Mouse (Mus musculus) lung, postnatal 0 days (tissue): ENCODE measurements around the gene Hoxd8. TPM values are rescaled to one million over a fixed set of nuclear protein-coding genes. Genes with fewer than 3 reads are reported as not detected.

ENCODE experiments used
- ATAC-seq: fragments of 200-750 bp; cut with Nextera tagmentation; 2 replicates; pipeline ENCODE4 v1.8.0; 2017; ENCODE audit warnings: moderate library complexity
- DNase-seq: peaks from one replicate; pipeline ENCODE4 v3.0.0-alpha.2; 2016; ENCODE audit warnings: low spot score
- H3K27ac ChIP-seq: fragments of 300-500 bp; sonication (generic); 2 replicates; pipeline ENCODE4 v1.5.1; 2014; ENCODE audit warnings: antibody characterized with exemption, mild to moderate bottlenecking, low read length, mixed read lengths
- H3K27me3 ChIP-seq: fragments of 300-500 bp; sonication (generic); replicated peaks from 2 replicates; pipeline ENCODE4 v1.6.1; 2014; ENCODE audit warnings: low read length, mixed read lengths; ENCODE audit not compliant: insufficient read depth
- H3K36me3 ChIP-seq: fragments of 300-500 bp; sonication (generic); 2 replicates; pipeline ENCODE4 v1.6.1; 2014; ENCODE audit warnings: low read length, mixed read lengths; ENCODE audit not compliant: insufficient read depth
- H3K4me1 ChIP-seq: fragments of 300-500 bp; sonication (generic); 2 replicates; pipeline ENCODE4 v1.6.1; 2014; ENCODE audit warnings: antibody characterized with exemption, low read depth, low read length, mixed read lengths; ENCODE audit not compliant: insufficient read depth
- H3K4me2 ChIP-seq: fragments of 300-500 bp; sonication (generic); replicated peaks from 2 replicates; pipeline ENCODE4 v1.6.1; 2014; ENCODE audit warnings: low read depth, mild to moderate bottlenecking, low read length, moderate library complexity, mixed read lengths
- H3K4me3 ChIP-seq: fragments of 300-500 bp; sonication (generic); 2 replicates; pipeline ENCODE4 v1.5.1; 2014; ENCODE audit warnings: low read depth, low read length
- H3K9ac ChIP-seq: fragments of 300-500 bp; sonication (generic); replicated peaks from 2 replicates; pipeline ENCODE4 v1.6.1; 2014; ENCODE audit warnings: low read depth, mild to moderate bottlenecking
- H3K9me3 ChIP-seq: fragments of 300-500 bp; sonication (generic); 2 replicates; pipeline ENCODE4 v1.6.1; 2016; ENCODE audit warnings: low read length, mixed read lengths
- CTCF ChIP-seq: IDR thresholded peaks from 2 replicates; pipeline ENCODE4 v1.5.1; 2016; ENCODE audit warnings: antibody characterized with exemption, mild to moderate bottlenecking
- EP300 ChIP-seq: IDR thresholded peaks from 2 replicates; pipeline ENCODE4 v1.6.1; 2016; ENCODE audit warnings: antibody characterized with exemption, mild to moderate bottlenecking, control low read depth
- WGBS: fragments of 180-500 bp; shearing (Covaris S2); extraction: QIAGEN DNeasy Blood & Tissue Kit; methylation state at CpG from one replicate; pipeline ENCODE4 v1.1.7; 2014; 5-methylcytosine and 5-hydroxymethylcytosine counted together
- polyA plus RNA-seq: library from polyadenylated mRNA; unstranded; fragments of >200 nt; fragmentation: Nextera tagmentation; extraction: Ambion mirVana; gene quantifications from 2 replicates; pipeline ENCODE4 v1.2.1, GENCODE M21; 2015

Hoxd8 gene
- polyA plus RNA-seq, 1 experiment from 2014 or later, result 0.44 TPM

DNA sequence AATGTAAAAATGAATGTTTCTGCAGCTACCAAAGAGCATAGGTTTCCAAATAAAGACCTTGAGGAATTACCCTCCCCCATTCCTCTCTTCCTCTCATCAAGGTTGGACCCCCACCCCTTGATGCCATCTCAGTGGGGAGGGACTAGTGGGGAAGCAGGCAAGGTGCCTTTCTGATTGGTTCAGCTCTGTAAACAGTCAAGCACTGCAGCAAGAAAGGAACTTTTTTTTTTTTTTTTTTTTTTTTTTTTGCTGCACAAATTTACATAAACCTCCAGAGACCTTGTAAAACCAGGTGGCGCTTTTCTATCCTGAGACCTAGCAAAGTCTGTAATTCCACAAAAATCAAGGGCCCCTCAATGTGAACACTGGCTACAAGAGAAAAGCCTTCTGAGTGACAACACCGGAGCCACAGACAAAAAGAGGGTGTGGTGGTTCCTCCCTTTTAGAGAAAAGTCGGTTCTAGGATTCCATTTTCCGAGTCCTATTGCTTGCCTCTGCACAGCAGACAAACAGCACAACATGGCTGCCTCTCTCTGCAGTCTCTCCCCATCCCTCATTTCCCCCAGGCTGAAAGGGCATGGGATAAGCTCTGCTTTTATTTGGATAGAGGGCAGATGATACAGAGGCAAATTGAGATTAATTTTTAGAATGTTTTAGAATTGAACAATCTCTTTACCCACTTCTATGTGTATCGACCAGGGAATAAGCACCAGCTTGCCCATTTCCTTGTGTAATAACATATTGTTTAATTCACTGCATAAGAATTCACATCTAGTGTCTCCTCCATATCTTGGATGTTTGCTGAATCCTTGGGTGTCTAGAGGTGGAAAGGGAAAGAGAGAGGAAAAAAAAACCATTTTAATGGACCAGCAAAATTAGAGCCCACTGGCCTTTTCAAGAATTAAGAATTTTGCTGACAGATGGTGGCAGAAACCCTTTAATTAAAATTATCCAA, 5.3 kb downstream of the Hoxd8 start:
- no peaks in the 10 kb centered on the region for H3K36me3 ChIP-seq
- H3K9me3 ChIP-seq, result no peaks in the 10 kb centered on the region
- peaks cover 9% of the 10 kb centered on the region; the same call in 1 of the 2 replicates for H3K4me1 ChIP-seq
- TF ChIP-seq CTCF (no peak), EP300 (no peak)
- H3K9ac ChIP-seq, result no peak overlapping the region
- ATAC-seq (no peak), DNase-seq (no peak)
- WGBS, result 6% methylated on average over 5 of the region's 5 CpGs
- H3K27me3 ChIP-seq, result peaks cover 94% of the 10 kb centered on the region
- H3K4me3 ChIP-seq, result no peak overlapping the region
- no peak overlapping the region for H3K4me2 ChIP-seq
- H3K27ac ChIP-seq, result no peak overlapping the region

DNA sequence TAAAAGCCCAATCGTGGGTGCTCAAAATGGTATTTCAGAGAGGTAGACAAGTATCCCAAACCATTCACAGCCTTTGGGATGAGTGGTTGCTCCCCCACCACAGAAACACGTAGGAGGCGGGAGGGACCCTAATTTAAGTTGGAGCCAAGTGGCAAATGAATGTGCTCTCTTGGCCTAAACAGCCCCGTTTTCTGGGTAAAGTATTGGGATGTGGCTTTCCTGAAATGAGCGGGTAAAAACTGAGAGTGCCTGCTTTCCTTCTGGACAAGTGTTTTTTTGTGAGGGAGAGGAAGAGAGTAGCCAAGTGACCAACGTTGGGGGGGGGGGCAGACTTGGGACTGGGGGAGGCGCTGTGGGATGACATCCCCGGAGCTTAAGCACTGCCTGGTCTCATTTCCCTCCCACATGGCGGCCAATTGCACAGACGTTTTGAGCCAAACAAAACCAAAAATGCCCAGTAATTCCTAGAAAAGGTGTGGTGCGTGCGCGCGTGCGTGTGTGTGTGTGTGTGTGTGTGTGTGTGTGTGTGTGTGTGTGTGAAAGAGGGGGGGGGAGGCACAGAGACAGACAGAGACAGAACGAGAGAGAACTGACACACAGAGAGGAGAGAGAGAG, 6.6 kb downstream of the Hoxd8 start:
- WGBS, result 2% methylated on average over 16 of the region's 16 CpGs
- Histone ChIP-seq H3K4me3 (no peak overlapping the region), H3K4me2 (no peak overlapping the region), H3K27ac (no peak overlapping the region), H3K36me3 (no peaks in the 10 kb centered on the region), H3K27me3 (peaks cover 94% of the 10 kb centered on the region), H3K4me1 (0 out of 2 replicates have a peak, but pooled peaks cover 6% of the 10 kb centered on the region), H3K9ac (no peak overlapping the region), H3K9me3 (no peaks in the 10 kb centered on the region)
- ATAC-seq (no peak), DNase-seq (no peak)
- TF ChIP-seq CTCF (no peak), EP300 (no peak)

DNA sequence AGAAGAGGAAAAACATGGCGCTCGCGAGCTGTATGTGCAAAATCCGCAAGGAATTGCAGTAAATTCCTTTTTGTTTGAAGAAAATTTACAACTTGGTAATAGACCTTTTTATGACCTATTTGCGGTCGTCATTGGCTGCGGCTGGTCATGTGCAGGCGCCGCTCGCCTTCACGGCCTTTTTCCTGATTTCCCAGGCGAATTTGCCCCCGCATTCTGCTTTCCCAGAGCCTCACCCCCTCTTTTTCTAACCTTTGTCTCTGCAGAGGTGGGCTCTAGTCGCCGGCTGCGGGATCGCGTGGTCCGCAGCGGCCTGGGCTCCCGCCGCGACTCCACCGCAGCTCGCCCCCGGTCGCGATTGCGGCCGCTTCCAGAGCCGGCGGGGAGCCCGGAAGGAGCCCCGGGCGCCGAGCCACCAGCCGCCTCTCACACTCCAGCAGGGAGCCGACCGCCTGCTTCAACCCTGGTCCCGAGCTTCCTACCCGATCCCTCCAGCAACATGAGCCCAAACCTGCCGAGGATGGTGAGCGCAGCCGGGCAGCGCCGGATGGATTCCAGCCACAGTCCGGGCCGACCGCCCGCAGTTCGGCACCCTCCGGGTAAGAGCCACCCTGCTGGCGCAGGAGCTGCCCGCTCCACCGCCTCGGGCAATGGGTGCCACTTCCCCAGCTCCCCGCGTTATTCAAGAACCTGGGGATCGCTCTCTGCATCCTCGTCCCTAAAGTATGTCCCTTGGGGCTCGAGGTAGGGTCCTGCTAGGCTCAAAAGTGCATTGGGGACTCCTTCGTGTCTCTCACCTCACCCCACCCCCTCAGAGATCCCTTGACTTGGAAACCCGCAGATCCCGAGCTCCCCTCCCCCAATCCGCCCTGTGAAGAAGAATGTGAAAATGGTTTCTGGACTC, 7.6 kb downstream of the Hoxd8 start, which contains the start of the genes Hoxd3 and Hoxd4:
Gene Hoxd3 (plus strand): TSS at position 207 of the 901 bp plus-strand sequence.
Gene Hoxd4 (plus strand): TSS at position 209 of the 901 bp plus-strand sequence.
- peaks cover 89% of the 10 kb centered on the region for H3K27me3 ChIP-seq
- no peaks in the 10 kb centered on the region for H3K9me3 ChIP-seq
- no peak; the same call in 1 of the 2 replicates for ATAC-seq
- H3K4me2 ChIP-seq, result peak within 1 kb of the TSS; percentile 48
- no peak within 1 kb of the TSS for H3K27ac ChIP-seq
- DNase-seq, result no peak
- H3K9ac ChIP-seq, result no peak within 1 kb of the TSS
- TF ChIP-seq CTCF, result no peak
- TF ChIP-seq EP300, result no peak
- H3K36me3 ChIP-seq, result no peaks in the 10 kb centered on the region
- peak within 1 kb of the TSS; percentile 28 for H3K4me3 ChIP-seq
- WGBS, result 1% methylated on average over 61 of the region's 65 CpGs
- 0 out of 2 replicates have a peak, but pooled peaks cover 6% of the 10 kb centered on the region for H3K4me1 ChIP-seq

DNA sequence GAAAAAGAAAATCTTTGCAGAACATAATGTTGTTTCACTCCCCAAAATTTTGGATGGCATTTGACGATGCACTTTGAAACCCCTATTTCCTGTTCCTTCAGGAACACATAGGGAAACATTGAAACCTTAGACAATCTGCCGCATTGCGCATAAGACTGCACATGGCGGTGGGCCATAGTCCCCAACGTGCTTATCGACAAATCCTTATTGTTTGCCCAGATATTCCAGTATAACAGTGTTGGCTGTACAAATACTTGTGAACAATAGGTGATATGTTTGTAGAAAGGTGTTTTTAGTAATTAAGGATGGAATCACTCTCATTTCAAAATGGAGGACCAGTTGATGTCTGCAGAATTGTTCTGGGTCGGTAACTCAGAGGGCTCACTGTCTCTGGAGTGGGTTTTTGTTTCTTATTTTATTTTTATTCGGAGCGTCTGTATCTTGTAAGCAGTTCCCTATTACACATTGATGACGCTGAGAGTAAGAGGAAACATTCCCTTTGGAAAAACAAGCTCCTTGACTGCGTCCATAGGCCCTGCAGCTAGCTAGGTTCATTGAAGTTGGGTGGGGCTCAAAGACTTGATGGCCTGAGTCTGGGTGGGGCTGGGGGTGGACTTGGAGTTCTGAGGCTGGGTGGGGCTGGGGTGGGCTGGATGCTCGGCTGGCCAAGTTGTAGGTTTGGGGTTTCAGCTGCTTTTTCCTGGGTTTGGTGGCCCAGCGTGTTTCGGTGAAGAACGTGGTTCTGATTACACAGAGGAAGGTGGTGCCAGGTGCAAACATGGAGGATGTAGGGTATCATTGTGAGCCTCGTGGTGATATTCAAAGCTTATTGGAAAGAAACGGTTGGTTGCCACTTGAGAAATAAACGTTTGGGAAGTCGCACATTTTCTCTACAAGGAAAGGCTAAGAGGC, 9.1 kb downstream of the Hoxd8 start:
- no peak for ATAC-seq
- H3K27me3 ChIP-seq, result peaks cover 87% of the 10 kb centered on the region

DNA sequence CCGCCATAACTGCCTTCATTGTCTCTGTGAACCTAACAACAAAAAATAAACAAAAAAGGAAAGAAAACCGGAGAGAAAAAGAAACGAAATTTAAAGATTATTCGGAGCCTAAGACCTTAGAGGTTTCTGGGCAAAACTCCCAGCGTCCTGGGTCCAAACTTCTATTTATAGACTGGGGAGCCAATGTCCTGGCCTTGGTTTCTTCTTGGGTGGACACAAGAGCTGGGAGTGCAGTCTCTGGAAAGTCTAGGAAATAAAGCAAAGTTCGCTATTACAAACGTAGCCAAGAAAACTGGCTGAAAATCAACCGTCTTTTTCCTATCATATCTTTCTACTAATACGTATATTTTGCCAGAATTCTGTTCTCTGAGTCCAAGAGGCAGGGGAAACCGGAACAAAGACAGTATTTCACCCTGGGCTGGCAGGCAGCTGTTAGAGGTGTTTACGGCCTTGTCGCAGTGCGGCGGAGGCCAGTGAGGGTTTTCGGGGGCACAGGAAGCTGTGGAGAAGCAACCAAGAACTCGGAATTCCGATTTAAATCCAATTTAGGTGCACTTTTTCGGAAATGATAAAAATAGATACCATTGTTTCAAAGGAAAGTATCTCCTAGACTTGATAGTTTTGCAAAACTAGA, 9.9 kb downstream of the Hoxd8 start:
- no peak for DNase-seq
- no peak overlapping the region for H3K27ac ChIP-seq
- peaks cover 86% of the 10 kb centered on the region for H3K27me3 ChIP-seq
- no peaks in the 10 kb centered on the region for H3K9me3 ChIP-seq
- H3K4me1 ChIP-seq, result 0 out of 2 replicates have a peak, but pooled peaks cover 6% of the 10 kb centered on the region
- WGBS, result 8% methylated on average over 18 of the region's 18 CpGs
- no peaks in the 10 kb centered on the region for H3K36me3 ChIP-seq
- no peak for ATAC-seq
- TF ChIP-seq EP300, result no peak
- TF ChIP-seq CTCF, result no peak
- no peak overlapping the region for H3K4me2 ChIP-seq
- no peak overlapping the region for H3K9ac ChIP-seq
- H3K4me3 ChIP-seq, result no peak overlapping the region

More for the DNA sequence above, 9.1 kb downstream of the Hoxd8 start:
- 8% methylated on average over 19 of the region's 19 CpGs for WGBS
- no peak overlapping the region for H3K4me2 ChIP-seq
- H3K4me1 ChIP-seq, result 0 out of 2 replicates have a peak, but pooled peaks cover 6% of the 10 kb centered on the region
- TF ChIP-seq EP300, result no peak
- no peak overlapping the region for H3K27ac ChIP-seq
- DNase-seq, result no peak
- no peak overlapping the region for H3K4me3 ChIP-seq
- H3K36me3 ChIP-seq, result no peaks in the 10 kb centered on the region
- H3K9me3 ChIP-seq, result no peaks in the 10 kb centered on the region
- H3K9ac ChIP-seq, result no peak overlapping the region
